Mouse (Mus musculus): ENCODE results near the gene Cilp. TPM values are rescaled to one million over a fixed set of nuclear protein-coding genes. Genes with fewer than 3 reads are reported as not detected.

Gene Cilp
- polyA plus RNA-seq, 1 experiment from 2014 or later = 0.84 TPM

- no peak for ATAC-seq (ENCODE audit: low FRiP score)
- no peak overlapping the region for H3K4me3 ChIP-seq (replicated peaks; ENCODE audit: low read length)
- no peak overlapping the region for H3K4me2 ChIP-seq (replicated peaks)
- DNase-seq (ENCODE audit: low spot score) = no peak
- no peaks in the 10 kb centered on the region for H3K9me3 ChIP-seq (ENCODE audit: control insufficient read depth, low read length)
- H3K9ac ChIP-seq = no peak overlapping the region
- WGBS = 94% methylated on average over 11 of the region's 11 CpGs
- H3K27me3 ChIP-seq (ENCODE audit: control insufficient read depth, insufficient read depth, low read length) = no peaks in the 10 kb centered on the region
- no peak overlapping the region for H3K27ac ChIP-seq
- H3K36me3 ChIP-seq (replicated peaks; ENCODE audit: control insufficient read depth, insufficient read depth) = peaks cover 92% of the 10 kb centered on the region
- no peaks in the 10 kb centered on the region for H3K4me1 ChIP-seq (replicated peaks; ENCODE audit: control insufficient read depth, insufficient read depth, low read length)
These were observed 57.4 kb downstream of the Cilp start for GRCm38 (mm10) chr9:65322255-65322900.

GRCm38 (mm10) chr9:65325971-65326370, 61.0 kb downstream of the Cilp start:
- ATAC-seq (ENCODE audit: low FRiP score) = no peak
- no peak for DNase-seq (ENCODE audit: low spot score)
- H3K4me1 ChIP-seq (replicated peaks; ENCODE audit: control insufficient read depth, insufficient read depth, low read length) = no peaks in the 10 kb centered on the region
- H3K4me3 ChIP-seq (replicated peaks; ENCODE audit: low read length) = no peak overlapping the region
- H3K27ac ChIP-seq = no peak overlapping the region
- H3K27me3 ChIP-seq (ENCODE audit: control insufficient read depth, insufficient read depth, low read length) = no peaks in the 10 kb centered on the region
- peaks cover 91% of the 10 kb centered on the region for H3K36me3 ChIP-seq (replicated peaks; ENCODE audit: control insufficient read depth, insufficient read depth)
- H3K4me2 ChIP-seq (replicated peaks) = no peak overlapping the region
- no peak overlapping the region for H3K9ac ChIP-seq
- H3K9me3 ChIP-seq (ENCODE audit: control insufficient read depth, low read length) = no peaks in the 10 kb centered on the region

- no peak overlapping the region for H3K9ac ChIP-seq
- H3K4me2 ChIP-seq (replicated peaks) = no peak overlapping the region
- peaks cover 85% of the 10 kb centered on the region for H3K36me3 ChIP-seq (replicated peaks; ENCODE audit: control insufficient read depth, insufficient read depth)
- H3K4me3 ChIP-seq (replicated peaks; ENCODE audit: low read length) = no peak overlapping the region
- H3K27ac ChIP-seq = no peak overlapping the region
- no peaks in the 10 kb centered on the region for H3K27me3 ChIP-seq (ENCODE audit: control insufficient read depth, insufficient read depth, low read length)
- DNase-seq (ENCODE audit: low spot score) (no peak), ATAC-seq (ENCODE audit: low FRiP score) (no peak)
- WGBS = 91% methylated on average over 2 of the region's 2 CpGs
- H3K9me3 ChIP-seq (ENCODE audit: control insufficient read depth, low read length) = no peaks in the 10 kb centered on the region
- no peaks in the 10 kb centered on the region for H3K4me1 ChIP-seq (replicated peaks; ENCODE audit: control insufficient read depth, insufficient read depth, low read length)
These were observed 62.4 kb downstream of the Cilp start for GRCm38 (mm10) chr9:65327371-65327770.

Other genes with a start within 250 kb of the Cilp start
- 149 and 185 TPM in 2 replicates for gene Hacd3, start 243.5 kb upstream of the Cilp start, polyA plus RNA-seq (2014; fragmentation: Nextera tagmentation; extraction: Ambion mirVana)
- 33.9 and 39.5 TPM in 2 replicates for gene Dpp8, start 232.8 kb upstream of the Cilp start, polyA plus RNA-seq (2014; fragmentation: Nextera tagmentation; extraction: Ambion mirVana)
- gene Igdcc4, start 163.7 kb upstream of the Cilp start, polyA plus RNA-seq (2014; fragmentation: Nextera tagmentation; extraction: Ambion mirVana) = 18.9 and 19.4 TPM in 2 replicates
- 10.5 and 10.6 TPM in 2 replicates for gene Igdcc3, start 124.0 kb upstream of the Cilp start, polyA plus RNA-seq (2014; fragmentation: Nextera tagmentation; extraction: Ambion mirVana)
- 6.3 and 7.9 TPM in 2 replicates for gene Parp16, start 69.8 kb upstream of the Cilp start, polyA plus RNA-seq (2014; fragmentation: Nextera tagmentation; extraction: Ambion mirVana)
- 41.5 and 43.7 TPM in 2 replicates for gene Clpx, start 29.1 kb downstream of the Cilp start, polyA plus RNA-seq (2014; fragmentation: Nextera tagmentation; extraction: Ambion mirVana)
- 10.7 and 13.3 TPM in 2 replicates for gene Pdcd7, start 80.9 kb downstream of the Cilp start, polyA plus RNA-seq (2014; fragmentation: Nextera tagmentation; extraction: Ambion mirVana)
- 2.8 and 4.2 TPM in 2 replicates for gene Ubap1l, start 95.9 kb downstream of the Cilp start, polyA plus RNA-seq (2014; fragmentation: Nextera tagmentation; extraction: Ambion mirVana)
- gene Kbtbd13, start 126.5 kb downstream of the Cilp start, polyA plus RNA-seq (2014; fragmentation: Nextera tagmentation; extraction: Ambion mirVana) = 0.52 and 0.70 TPM in 2 replicates
- 7.6 and 7.9 TPM in 2 replicates for gene Rasl12, start 133.3 kb downstream of the Cilp start, polyA plus RNA-seq (2014; fragmentation: Nextera tagmentation; extraction: Ambion mirVana)
- gene Slc51b, start 157.8 kb downstream of the Cilp start, polyA plus RNA-seq (2014; fragmentation: Nextera tagmentation; extraction: Ambion mirVana) = not detected in 2 replicates
- 22.0 and 23.7 TPM in 2 replicates for gene Mtfmt, start 170.6 kb downstream of the Cilp start, polyA plus RNA-seq (2014; fragmentation: Nextera tagmentation; extraction: Ambion mirVana)
- gene Spg21, start 195.8 kb downstream of the Cilp start, polyA plus RNA-seq (2014; fragmentation: Nextera tagmentation; extraction: Ambion mirVana) = 126 and 133 TPM in 2 replicates

Measured in hindbrain, embryonic 14.5 days (tissue).